Mouse (Mus musculus): Measurements from ENCODE around the gene Polg. TPM values are rescaled to one million over a fixed set of nuclear protein-coding genes. Genes with fewer than 3 reads are reported as not detected.

The Polg gene
- total and polyA plus RNA-seq, 3 experiments = 53.1 to 116 (median 62.1) TPM

GRCm38 (mm10) chr7:79422876-79423275 is 43.3 kb downstream of the Polg start:
- H3K27me3 ChIP-seq (replicated peaks) = no peaks in the 10 kb centered on the region

GRCm38 (mm10) chr7:79419950-79420349 is 46.2 kb downstream of the Polg start:
- Histone ChIP-seq H3K4me1 (ENCODE audit: control insufficient read depth in 1 of 2, insufficient read depth in 2 of 2) (peaks cover 0 to 13% of the 10 kb centered on the region in 2 experiments; a peak in 1 of 4 replicates), H3K27me3 (replicated peaks) (no peaks in the 10 kb centered on the region), H3K79me2 (replicated peaks; ENCODE audit: control insufficient read depth, extremely low read depth, insufficient read depth, poor library complexity, severe bottlenecking) (no peaks in the 10 kb centered on the region), H3K4me3 (replicated peaks in 1 of 3; ENCODE audit: low read depth in 2 of 3, low read length in 2 of 3, poor library complexity in 1 of 3) (no peak overlapping the region), H3K27ac (ENCODE audit: insufficient read depth, low read depth) (no peak overlapping the region), H3K9me3 (replicated peaks; ENCODE audit: low read length) (no peaks in the 10 kb centered on the region), H3K36me3 (replicated peaks in 1 of 2; ENCODE audit: control insufficient read depth in 1 of 2, insufficient read depth in 1 of 2, low read length in 1 of 2) (peaks cover 18 to 82% of the 10 kb centered on the region in 2 experiments), H3K4me2 (ENCODE audit: insufficient read depth, low read depth, poor library complexity, severe bottlenecking) (no peak overlapping the region), H3K9ac (ENCODE audit: insufficient read depth, low read depth) (no peak overlapping the region)
- no peak for TF ChIP-seq ZNF384 (IDR thresholded peaks at IDR 0.05; ENCODE audit: low read depth, low read length)
- dilution Hi-C loops (cut with MboI; ENCODE audit: extremely low pct_ligation_motif_present, extremely low pct_unique_long_range_greater_than_20kb, low sequenced_read_pairs) = no loop called here
- in situ Hi-C loops (cut with MboI; ENCODE audit: low pct_ligation_motif_present, low pct_unique_long_range_greater_than_20kb, low sequenced_read_pairs) = no loop called here
- peak; percentile 47 for DNase-seq (ENCODE audit: extremely low read depth)

More at GRCm38 (mm10) chr7:79422876-79423275, 43.3 kb downstream of the Polg start:
- peak; percentile 19 for DNase-seq (ENCODE audit: extremely low read depth)
- dilution Hi-C loops (cut with MboI; ENCODE audit: extremely low pct_ligation_motif_present, extremely low pct_unique_long_range_greater_than_20kb, low sequenced_read_pairs) (no loop called here), in situ Hi-C loops (cut with MboI; ENCODE audit: low pct_ligation_motif_present, low pct_unique_long_range_greater_than_20kb, low sequenced_read_pairs) (no loop called here)
- Histone ChIP-seq H3K4me2 (ENCODE audit: insufficient read depth, low read depth, poor library complexity, severe bottlenecking) (no peak overlapping the region), H3K27ac (ENCODE audit: insufficient read depth, low read depth) (no peak overlapping the region), H3K79me2 (replicated peaks; ENCODE audit: control insufficient read depth, extremely low read depth, insufficient read depth, poor library complexity, severe bottlenecking) (no peaks in the 10 kb centered on the region), H3K9ac (ENCODE audit: insufficient read depth, low read depth) (no peak overlapping the region), H3K36me3 (replicated peaks in 1 of 2; ENCODE audit: control insufficient read depth in 1 of 2, insufficient read depth in 1 of 2, low read length in 1 of 2) (peaks cover 36 to 84% of the 10 kb centered on the region in 2 experiments), H3K4me1 (ENCODE audit: control insufficient read depth in 1 of 2, insufficient read depth in 2 of 2) (peaks cover 0 to 13% of the 10 kb centered on the region in 2 experiments; a peak in 1 of 4 replicates), H3K9me3 (replicated peaks; ENCODE audit: low read length) (no peaks in the 10 kb centered on the region), H3K4me3 (replicated peaks in 1 of 3; ENCODE audit: low read depth in 2 of 3, low read length in 2 of 3, poor library complexity in 1 of 3) (no peak overlapping the region)
- TF ChIP-seq HCFC1 (IDR thresholded peaks at IDR 0.05; ENCODE audit: low read depth, low read length) (no peak), CTCF (conservative IDR thresholded peaks at IDR 0.05 in 1 of 2, IDR thresholded peaks at IDR 0.05 in 1 of 2; ENCODE audit: low read depth in 2 of 2, low read length in 2 of 2) (no peak), NRF1 (IDR thresholded peaks at IDR 0.05; ENCODE audit: low read depth, low read length) (no peak), TCF12 (IDR thresholded peaks at IDR 0.05; ENCODE audit: low read depth, low read length) (no peak), PAX5 (IDR thresholded peaks at IDR 0.05; ENCODE audit: low read length) (no peak), ZMIZ1 (IDR thresholded peaks at IDR 0.05; ENCODE audit: low read depth, low read length) (no peak), NELFE (IDR thresholded peaks at IDR 0.05; ENCODE audit: low read depth, low read length) (no peak), MAX (IDR thresholded peaks at IDR 0.05; ENCODE audit: low read length) (no peak), E2F4 (IDR thresholded peaks at IDR 0.05; ENCODE audit: insufficient replicate concordance, low read depth, low read length) (no peak), BHLHE40 (IDR thresholded peaks at IDR 0.05; ENCODE audit: low read depth, low read length) (no peak), JUND (conservative IDR thresholded peaks at IDR 0.05; ENCODE audit: low read depth, low read length) (no peak), KAT2A (IDR thresholded peaks at IDR 0.05; ENCODE audit: insufficient replicate concordance, low read length) (no peak), SMC3 (IDR thresholded peaks at IDR 0.05; ENCODE audit: low read depth, low read length) (no peak), SIN3A (IDR thresholded peaks at IDR 0.05; ENCODE audit: low read length) (no peak)

Data from CH12.LX (cell line).